Mouse (Mus musculus): ENCODE measurements around the gene Zfp595. TPM values are rescaled to one million over a fixed set of nuclear protein-coding genes. Genes with fewer than 3 reads are reported as not detected.

Gene Zfp595
- polyA plus RNA-seq (2015; fragmentation: Nextera tagmentation; extraction: Ambion mirVana) = 1.3 TPM in 2 replicates

GRCm38 (mm10) chr13:67332019-67332724, at the start of gene Zfp595:
Zfp595 (minus strand) TSS chr13:67332570.

GRCm38 (mm10) chr13:67375050-67375911, 42.9 kb upstream of the Zfp595 start, which contains the start of the genes Gm28041 and Zfp456:
Gm28041 (minus strand) TSS chr13:67375733.
Zfp456 (minus strand) TSS chr13:67375810.

GRCm38 (mm10) chr13:67360131-67360744, 27.9 kb upstream of the Zfp595 start, which contains the start of the genes Gm28044 and Zfp953:
Gm28044 (minus strand) TSS chr13:67360536.
Zfp953 (minus strand) TSS chr13:67360605.

GRCm38 (mm10) chr13:67305822-67306672, 26.3 kb downstream of the Zfp595 start, which contains the start of gene Zfp457:
Zfp457 (minus strand) TSS chr13:67306485.

GRCm38 (mm10) chr13:67278314-67278713, 54.1 kb downstream of the Zfp595 start, which contains the start of gene Zfp458:
Zfp458 (minus strand) TSS chr13:67278466.

Other genes starting within 250 kb of the Zfp595 start
- 1.6 and 1.8 TPM in 2 replicates for gene Zfp708, start 234.6 kb downstream of the Zfp595 start, polyA plus RNA-seq (2015; fragmentation: Nextera tagmentation; extraction: Ambion mirVana)
- gene Gm28557, start 224.0 kb downstream of the Zfp595 start, polyA plus RNA-seq (2015; fragmentation: Nextera tagmentation; extraction: Ambion mirVana) = 1.3 and 1.5 TPM in 2 replicates
- gene Rslcan18, start 216.3 kb downstream of the Zfp595 start, polyA plus RNA-seq (2015; fragmentation: Nextera tagmentation; extraction: Ambion mirVana) = 0.10 and 0.18 TPM in 2 replicates
- gene Zfp759, start 210.9 kb downstream of the Zfp595 start, polyA plus RNA-seq (2015; fragmentation: Nextera tagmentation; extraction: Ambion mirVana) = 0.47 and 0.56 TPM in 2 replicates
- gene Rsl1, start 159.4 kb downstream of the Zfp595 start, polyA plus RNA-seq (2015; fragmentation: Nextera tagmentation; extraction: Ambion mirVana) = 1.9 and 3.0 TPM in 2 replicates
- 0.48 and 0.76 TPM in 2 replicates for gene Zfp455, start 138.1 kb downstream of the Zfp595 start, polyA plus RNA-seq (2015; fragmentation: Nextera tagmentation; extraction: Ambion mirVana)
- gene Zfp458, start 54.1 kb downstream of the Zfp595 start, polyA plus RNA-seq (2015; fragmentation: Nextera tagmentation; extraction: Ambion mirVana) = 0.95 and 1.1 TPM in 2 replicates
- 0.49 and 0.53 TPM in 2 replicates for gene Zfp457, start 26.1 kb downstream of the Zfp595 start, polyA plus RNA-seq (2015; fragmentation: Nextera tagmentation; extraction: Ambion mirVana)
- 0.25 TPM in 1 of 2 replicates, not detected in the other for gene Gm28044, start 28.0 kb upstream of the Zfp595 start, polyA plus RNA-seq (2015; fragmentation: Nextera tagmentation; extraction: Ambion mirVana)
- 0.78 and 0.92 TPM in 2 replicates for gene Zfp953, start 28.0 kb upstream of the Zfp595 start, polyA plus RNA-seq (2015; fragmentation: Nextera tagmentation; extraction: Ambion mirVana)
- 0.24 and 0.38 TPM in 2 replicates for gene Gm28041, start 43.2 kb upstream of the Zfp595 start, polyA plus RNA-seq (2015; fragmentation: Nextera tagmentation; extraction: Ambion mirVana)
- 0.79 and 1.2 TPM in 2 replicates for gene Zfp456, start 43.2 kb upstream of the Zfp595 start, polyA plus RNA-seq (2015; fragmentation: Nextera tagmentation; extraction: Ambion mirVana)
- 2.1 and 2.4 TPM in 2 replicates for gene Zfp429, start 67.2 kb upstream of the Zfp595 start, polyA plus RNA-seq (2015; fragmentation: Nextera tagmentation; extraction: Ambion mirVana)
- 0.41 and 0.76 TPM in 2 replicates for gene Zfp459, start 88.8 kb upstream of the Zfp595 start, polyA plus RNA-seq (2015; fragmentation: Nextera tagmentation; extraction: Ambion mirVana)
- gene Zfp874a, start 119.1 kb upstream of the Zfp595 start, polyA plus RNA-seq (2015; fragmentation: Nextera tagmentation; extraction: Ambion mirVana) = 5.7 and 7.4 TPM in 2 replicates
- gene Zfp874b, start 151.7 kb upstream of the Zfp595 start, polyA plus RNA-seq (2015; fragmentation: Nextera tagmentation; extraction: Ambion mirVana) = 3.1 and 3.8 TPM in 2 replicates
- gene Zfp58, start 168.0 kb upstream of the Zfp595 start, polyA plus RNA-seq (2015; fragmentation: Nextera tagmentation; extraction: Ambion mirVana) = 3.3 and 3.8 TPM in 2 replicates
- gene Gm26965, start 193.6 kb upstream of the Zfp595 start, polyA plus RNA-seq (2015; fragmentation: Nextera tagmentation; extraction: Ambion mirVana) = not detected in 2 replicates
- gene Zfp87, start 193.6 kb upstream of the Zfp595 start, polyA plus RNA-seq (2015; fragmentation: Nextera tagmentation; extraction: Ambion mirVana) = 14.5 and 17.2 TPM in 2 replicates
- 3.8 and 3.9 TPM in 2 replicates for gene Zfp748, start 221.3 kb upstream of the Zfp595 start, polyA plus RNA-seq (2015; fragmentation: Nextera tagmentation; extraction: Ambion mirVana)